Mouse (Mus musculus) liver, postnatal 0 days (tissue): ENCODE data around the gene Fzr1.

Experiments
- CTCF ChIP-seq: sonication (generic); IDR thresholded peaks from 2 replicates; pipeline ENCODE4 v1.5.1; 2016; ENCODE audit warnings: antibody characterized with exemption, low read depth
- EP300 ChIP-seq: IDR thresholded peaks from 2 replicates; pipeline ENCODE4 v1.6.1; 2016; ENCODE audit warnings: antibody characterized with exemption, low read depth, mild to moderate bottlenecking

DNA sequence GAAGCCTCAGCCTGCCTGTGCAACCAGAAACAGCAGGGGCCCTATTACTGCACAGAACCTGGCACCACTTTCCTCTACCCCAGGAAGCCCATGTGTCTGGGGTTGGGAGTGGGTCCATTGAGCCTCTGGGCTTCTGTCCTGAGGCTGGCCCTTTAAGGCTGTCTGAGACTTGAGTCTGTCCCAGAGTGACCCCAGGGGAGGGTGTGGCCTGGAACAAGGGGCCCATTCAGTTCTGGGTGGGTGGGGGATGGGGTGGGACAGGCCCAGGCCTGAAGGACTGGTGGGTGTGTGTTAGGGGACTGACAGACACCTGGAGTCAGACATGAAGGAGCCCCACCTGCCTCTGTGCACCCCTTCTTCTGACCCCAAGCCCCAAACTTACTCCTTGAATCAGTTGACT is 36.4 kb upstream of the Fzr1 start:
- TF ChIP-seq CTCF (no peak), EP300 (no peak)
